Mouse (Mus musculus): ENCODE measurements around the gene Synm. TPM values are rescaled to one million over a fixed set of nuclear protein-coding genes. Genes with fewer than 3 reads are reported as not detected.

The Synm gene
- polyA plus RNA-seq, 1 experiment from 2014 or later = 2.4 TPM

GRCm38 (mm10) chr7:67788713-67789112, 29.2 kb upstream of the Synm start:
- Histone ChIP-seq H3K36me3 (ENCODE audit: control insufficient read depth, insufficient read depth, low read length) (no peaks in the 10 kb centered on the region), H3K27ac (ENCODE audit: low read depth, low read length) (no peak overlapping the region), H3K4me3 (ENCODE audit: low read depth, low read length) (no peak overlapping the region), H3K4me2 (replicated peaks; ENCODE audit: low read depth, low read length) (no peak overlapping the region), H3K27me3 (ENCODE audit: control insufficient read depth, insufficient read depth, low read length) (no peaks in the 10 kb centered on the region), H3K4me1 (replicated peaks; ENCODE audit: control insufficient read depth, insufficient read depth, low read length) (no peaks in the 10 kb centered on the region), H3K9ac (ENCODE audit: low read depth, low read length) (no peak overlapping the region), H3K9me3 (ENCODE audit: control insufficient read depth, low read length) (no peaks in the 10 kb centered on the region)
- 16% methylated on average over 10 of the region's 10 CpGs for WGBS
- DNase-seq (ENCODE audit: low spot score) (peak; percentile 83), ATAC-seq (ENCODE audit: low FRiP score) (no peak)

- no peak for ATAC-seq (ENCODE audit: low FRiP score)
- Histone ChIP-seq H3K9me3 (ENCODE audit: control insufficient read depth, low read length) (no peaks in the 10 kb centered on the region), H3K4me1 (replicated peaks; ENCODE audit: control insufficient read depth, insufficient read depth, low read length) (no peaks in the 10 kb centered on the region), H3K9ac (ENCODE audit: low read depth, low read length) (no peak overlapping the region), H3K36me3 (ENCODE audit: control insufficient read depth, insufficient read depth, low read length) (no peaks in the 10 kb centered on the region), H3K27ac (ENCODE audit: low read depth, low read length) (no peak overlapping the region), H3K4me3 (ENCODE audit: low read depth, low read length) (no peak overlapping the region), H3K4me2 (replicated peaks; ENCODE audit: low read depth, low read length) (no peak overlapping the region), H3K27me3 (ENCODE audit: control insufficient read depth, insufficient read depth, low read length) (no peaks in the 10 kb centered on the region)
- DNase-seq (ENCODE audit: low spot score) = no peak
- WGBS = 65% methylated on average over 2 of the region's 2 CpGs
Measured at GRCm38 (mm10) chr7:67787861-67788260, 28.3 kb upstream of the Synm start.

- Histone ChIP-seq H3K4me3 (ENCODE audit: low read depth, low read length) (no peak overlapping the region), H3K27ac (ENCODE audit: low read depth, low read length) (no peak overlapping the region), H3K4me1 (replicated peaks; ENCODE audit: control insufficient read depth, insufficient read depth, low read length) (no peaks in the 10 kb centered on the region), H3K36me3 (ENCODE audit: control insufficient read depth, insufficient read depth, low read length) (no peaks in the 10 kb centered on the region), H3K27me3 (ENCODE audit: control insufficient read depth, insufficient read depth, low read length) (no peaks in the 10 kb centered on the region), H3K9me3 (ENCODE audit: control insufficient read depth, low read length) (no peaks in the 10 kb centered on the region), H3K9ac (ENCODE audit: low read depth, low read length) (no peak overlapping the region), H3K4me2 (replicated peaks; ENCODE audit: low read depth, low read length) (no peak overlapping the region)
- no peak for ATAC-seq (ENCODE audit: low FRiP score)
- 48% methylated on average over 12 of the region's 12 CpGs for WGBS
- no peak for DNase-seq (ENCODE audit: low spot score)
Measured at GRCm38 (mm10) chr7:67776636-67777305, 17.2 kb upstream of the Synm start.

GRCm38 (mm10) chr7:67775623-67776022, 16.1 kb upstream of the Synm start:
- DNase-seq (ENCODE audit: low spot score) (no peak), ATAC-seq (ENCODE audit: low FRiP score) (no peak)
- WGBS = 86% methylated on average over 3 of the region's 3 CpGs
- Histone ChIP-seq H3K4me2 (replicated peaks; ENCODE audit: low read depth, low read length) (no peak overlapping the region), H3K9ac (ENCODE audit: low read depth, low read length) (no peak overlapping the region), H3K36me3 (ENCODE audit: control insufficient read depth, insufficient read depth, low read length) (no peaks in the 10 kb centered on the region), H3K27ac (ENCODE audit: low read depth, low read length) (no peak overlapping the region), H3K27me3 (ENCODE audit: control insufficient read depth, insufficient read depth, low read length) (no peaks in the 10 kb centered on the region), H3K9me3 (ENCODE audit: control insufficient read depth, low read length) (no peaks in the 10 kb centered on the region), H3K4me3 (ENCODE audit: low read depth, low read length) (no peak overlapping the region), H3K4me1 (replicated peaks; ENCODE audit: control insufficient read depth, insufficient read depth, low read length) (no peaks in the 10 kb centered on the region)

GRCm38 (mm10) chr7:67772231-67772630, 12.7 kb upstream of the Synm start:
- Histone ChIP-seq H3K27me3 (ENCODE audit: control insufficient read depth, insufficient read depth, low read length) (no peaks in the 10 kb centered on the region), H3K9me3 (ENCODE audit: control insufficient read depth, low read length) (no peaks in the 10 kb centered on the region), H3K4me2 (replicated peaks; ENCODE audit: low read depth, low read length) (no peak overlapping the region), H3K4me3 (ENCODE audit: low read depth, low read length) (no peak overlapping the region), H3K27ac (ENCODE audit: low read depth, low read length) (no peak overlapping the region), H3K36me3 (ENCODE audit: control insufficient read depth, insufficient read depth, low read length) (no peaks in the 10 kb centered on the region), H3K9ac (ENCODE audit: low read depth, low read length) (no peak overlapping the region), H3K4me1 (replicated peaks; ENCODE audit: control insufficient read depth, insufficient read depth, low read length) (no peaks in the 10 kb centered on the region)
- DNase-seq (ENCODE audit: low spot score) = no peak
- WGBS = 91% methylated on average over 9 of the region's 9 CpGs
- ATAC-seq (ENCODE audit: low FRiP score) = no peak

GRCm38 (mm10) chr7:67769487-67769886, 9.9 kb upstream of the Synm start:
- ATAC-seq (ENCODE audit: low FRiP score) (no peak), DNase-seq (ENCODE audit: low spot score) (no peak)
- Histone ChIP-seq H3K4me3 (ENCODE audit: low read depth, low read length) (no peak overlapping the region), H3K9me3 (ENCODE audit: control insufficient read depth, low read length) (no peaks in the 10 kb centered on the region), H3K9ac (ENCODE audit: low read depth, low read length) (no peak overlapping the region), H3K4me2 (replicated peaks; ENCODE audit: low read depth, low read length) (no peak overlapping the region), H3K27me3 (ENCODE audit: control insufficient read depth, insufficient read depth, low read length) (no peaks in the 10 kb centered on the region), H3K4me1 (replicated peaks; ENCODE audit: control insufficient read depth, insufficient read depth, low read length) (no peaks in the 10 kb centered on the region), H3K27ac (ENCODE audit: low read depth, low read length) (no peak overlapping the region), H3K36me3 (ENCODE audit: control insufficient read depth, insufficient read depth, low read length) (no peaks in the 10 kb centered on the region)
- 92% methylated on average over 5 of the region's 5 CpGs for WGBS

GRCm38 (mm10) chr7:67768125-67768524, 8.6 kb upstream of the Synm start:
- 80% methylated on average over 3 of the region's 3 CpGs for WGBS
- no peak overlapping the region for H3K9ac ChIP-seq (ENCODE audit: low read depth, low read length)

GRCm38 (mm10) chr7:67763625-67764024, 4.1 kb upstream of the Synm start:
- 74% methylated on average over 3 of the region's 3 CpGs for WGBS
- Histone ChIP-seq H3K9ac (ENCODE audit: low read depth, low read length) (no peak overlapping the region), H3K27me3 (ENCODE audit: control insufficient read depth, insufficient read depth, low read length) (peaks cover 3% of the 10 kb centered on the region; the same call in 1 of the 2 replicates), H3K9me3 (ENCODE audit: control insufficient read depth, low read length) (no peaks in the 10 kb centered on the region), H3K36me3 (ENCODE audit: control insufficient read depth, insufficient read depth, low read length) (no peaks in the 10 kb centered on the region), H3K4me3 (ENCODE audit: low read depth, low read length) (no peak overlapping the region), H3K4me2 (replicated peaks; ENCODE audit: low read depth, low read length) (no peak overlapping the region), H3K27ac (ENCODE audit: low read depth, low read length) (no peak overlapping the region), H3K4me1 (replicated peaks; ENCODE audit: control insufficient read depth, insufficient read depth, low read length) (peaks cover 3% of the 10 kb centered on the region; the same call in 1 of the 2 replicates)
- ATAC-seq (ENCODE audit: low FRiP score) (no peak), DNase-seq (ENCODE audit: low spot score) (no peak)

More at GRCm38 (mm10) chr7:67768125-67768524, 8.6 kb upstream of the Synm start:
- DNase-seq (ENCODE audit: low spot score) (no peak), ATAC-seq (ENCODE audit: low FRiP score) (no peak)
- Histone ChIP-seq H3K4me1 (replicated peaks; ENCODE audit: control insufficient read depth, insufficient read depth, low read length) (no peaks in the 10 kb centered on the region), H3K4me3 (ENCODE audit: low read depth, low read length) (no peak overlapping the region), H3K27ac (ENCODE audit: low read depth, low read length) (no peak overlapping the region), H3K9me3 (ENCODE audit: control insufficient read depth, low read length) (no peaks in the 10 kb centered on the region), H3K36me3 (ENCODE audit: control insufficient read depth, insufficient read depth, low read length) (no peaks in the 10 kb centered on the region), H3K4me2 (replicated peaks; ENCODE audit: low read depth, low read length) (no peak overlapping the region), H3K27me3 (ENCODE audit: control insufficient read depth, insufficient read depth, low read length) (no peaks in the 10 kb centered on the region)
